Mouse (Mus musculus): Measurements from ENCODE around the gene Alox5. TPM values are rescaled to one million over a fixed set of nuclear protein-coding genes. Genes with fewer than 3 reads are reported as not detected.

Gene Alox5
- total RNA-seq (2015; ENCODE audit: low replicate concordance), result 15.1 and 20.1 TPM in 2 replicates
- 8.9 and 10.4 TPM in 2 replicates for total RNA-seq (2017; ENCODE audit: low replicate concordance)

- ATAC-seq (replicated peaks; ENCODE audit: low FRiP score, poor library complexity, severe bottlenecking), result peak; percentile 75
These were observed at the start of gene Alox5 for GRCm38 (mm10) chr6:116460544-116461283. TSS of gene Alox5 (minus strand) at chr6:116461178.

GRCm38 (mm10) chr6:116506302-116507003 is 45.5 kb upstream of the Alox5 start, which contains the start of gene Olfr212:
TSS of gene Olfr212 (plus strand) at chr6:116506516.
- ATAC-seq (replicated peaks; ENCODE audit: low FRiP score, poor library complexity, severe bottlenecking), result peak; percentile 79

GRCm38 (mm10) chr6:116495960-116496359 is 35.0 kb upstream of the Alox5 start:
- no peak for ATAC-seq (replicated peaks; ENCODE audit: low FRiP score, poor library complexity, severe bottlenecking)

- ATAC-seq (replicated peaks; ENCODE audit: low FRiP score, poor library complexity, severe bottlenecking), result no peak
These were observed 32.8 kb upstream of the Alox5 start for GRCm38 (mm10) chr6:116493742-116494141.

- ATAC-seq (replicated peaks; ENCODE audit: low FRiP score, poor library complexity, severe bottlenecking), result no peak
These were observed 27.8 kb upstream of the Alox5 start, which contains the start of gene Olfr211 for GRCm38 (mm10) chr6:116488791-116489190. TSS of gene Olfr211 (plus strand) at chr6:116489091.

- ATAC-seq (replicated peaks; ENCODE audit: low FRiP score, poor library complexity, severe bottlenecking), result no peak
These were observed 25.9 kb upstream of the Alox5 start for GRCm38 (mm10) chr6:116486833-116487232.

- ATAC-seq (replicated peaks; ENCODE audit: low FRiP score, poor library complexity, severe bottlenecking), result no peak
These were observed 24.1 kb upstream of the Alox5 start for GRCm38 (mm10) chr6:116485081-116485480.

GRCm38 (mm10) chr6:116468081-116468480 is 7.1 kb upstream of the Alox5 start:
- no peak for ATAC-seq (replicated peaks; ENCODE audit: low FRiP score, poor library complexity, severe bottlenecking)

GRCm38 (mm10) chr6:116459232-116459631 is 1.7 kb downstream of the Alox5 start:
- ATAC-seq (replicated peaks; ENCODE audit: low FRiP score, poor library complexity, severe bottlenecking), result no peak

GRCm38 (mm10) chr6:116458728-116459127 is 2.2 kb downstream of the Alox5 start:
- ATAC-seq (replicated peaks; ENCODE audit: low FRiP score, poor library complexity, severe bottlenecking), result no peak

- ATAC-seq (replicated peaks; ENCODE audit: low FRiP score, poor library complexity, severe bottlenecking), result no peak
These were observed 4.5 kb downstream of the Alox5 start for GRCm38 (mm10) chr6:116456482-116456881.

- no peak for ATAC-seq (replicated peaks; ENCODE audit: low FRiP score, poor library complexity, severe bottlenecking)
These were observed 5.2 kb downstream of the Alox5 start for GRCm38 (mm10) chr6:116455781-116456180.

- no peak for ATAC-seq (replicated peaks; ENCODE audit: low FRiP score, poor library complexity, severe bottlenecking)
These were observed 20.1 kb downstream of the Alox5 start for GRCm38 (mm10) chr6:116440849-116441248.

GRCm38 (mm10) chr6:116440447-116440846 is 20.5 kb downstream of the Alox5 start:
- no peak for ATAC-seq (replicated peaks; ENCODE audit: low FRiP score, poor library complexity, severe bottlenecking)

GRCm38 (mm10) chr6:116439531-116439930 is 21.4 kb downstream of the Alox5 start:
- ATAC-seq (replicated peaks; ENCODE audit: low FRiP score, poor library complexity, severe bottlenecking), result no peak

- no peak for ATAC-seq (replicated peaks; ENCODE audit: low FRiP score, poor library complexity, severe bottlenecking)
These were observed 22.1 kb downstream of the Alox5 start for GRCm38 (mm10) chr6:116438864-116439263.

- no peak for ATAC-seq (replicated peaks; ENCODE audit: low FRiP score, poor library complexity, severe bottlenecking)
These were observed 32.7 kb downstream of the Alox5 start for GRCm38 (mm10) chr6:116428282-116428681.

GRCm38 (mm10) chr6:116427552-116427951 is 33.4 kb downstream of the Alox5 start:
- no peak for ATAC-seq (replicated peaks; ENCODE audit: low FRiP score, poor library complexity, severe bottlenecking)

- no peak for ATAC-seq (replicated peaks; ENCODE audit: low FRiP score, poor library complexity, severe bottlenecking)
These were observed 37.3 kb downstream of the Alox5 start for GRCm38 (mm10) chr6:116423664-116424063.

- ATAC-seq (replicated peaks; ENCODE audit: low FRiP score, poor library complexity, severe bottlenecking), result no peak
These were observed 38.0 kb downstream of the Alox5 start for GRCm38 (mm10) chr6:116422991-116423390.

- ATAC-seq (replicated peaks; ENCODE audit: low FRiP score, poor library complexity, severe bottlenecking), result no peak
These were observed 40.7 kb downstream of the Alox5 start for GRCm38 (mm10) chr6:116420271-116420670.
